Comparison of ENCODE assay signal across 17 mouse cellular contexts in the genomic region with DNA sequence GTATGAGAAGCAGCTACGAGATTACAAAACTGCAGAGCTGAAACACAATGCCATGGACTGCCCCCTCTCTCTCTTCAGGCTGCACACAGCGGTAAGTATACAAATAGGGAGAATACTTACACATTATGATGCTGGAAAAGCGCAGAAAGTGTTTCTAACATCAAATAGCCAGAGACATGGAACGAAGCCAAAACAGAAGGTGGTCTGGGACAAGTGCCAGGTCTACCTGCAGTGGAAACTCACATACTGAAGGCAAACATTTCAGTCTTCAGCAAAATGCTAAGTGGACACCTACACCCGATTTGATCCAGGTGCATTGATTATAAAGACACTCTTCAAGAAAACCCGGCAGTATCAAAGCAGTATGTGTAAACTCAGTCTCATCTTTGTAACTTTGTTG.
DNase-seq lines count a peak whose midpoint lies in the region; ATAC-seq and TF ChIP-seq lines count a peak whose summit lies in the region.
"Had no signal": no experiment of that assay in that cellular context is flagged by ENCODE, and none has a peak within 500 bp of the region (broad histone marks: within the 10 kb centered on the region; RNA-seq: fewer than 3 reads in every experiment).

No protein-coding gene starts in this region.

- no peak overlapping the region for H3K9ac ChIP-seq in embryonic facial prominence, embryonic 14.5 days (ENCODE audit: low read depth, low read length)
- H3K9ac ChIP-seq in midbrain, postnatal 0 days (replicated peaks; ENCODE audit: low read length, poor library complexity, severe bottlenecking), result no peak overlapping the region
- no peak overlapping the region for H3K9ac ChIP-seq in midbrain, embryonic 11.5 days (ENCODE audit: low read length)
- H3K9ac ChIP-seq in neural tube, embryonic 15.5 days (replicated peaks), result no peak overlapping the region
- H3K9ac ChIP-seq in midbrain, embryonic 16.5 days (ENCODE audit: low read depth, low read length), result no peak overlapping the region
- H3K9ac ChIP-seq: heart, embryonic 13.5 days; limb, embryonic 12.5 days had no signal

- peak; percentile 33 for DNase-seq in embryonic facial prominence, embryonic 14.5 days (ENCODE audit: low spot score)
- DNase-seq in embryonic facial prominence, embryonic 10.5 days (ENCODE audit: low spot score), result no peak
- DNase-seq in midbrain, postnatal 0 days (ENCODE audit: low spot score), result peak; percentile 38
- no peak for DNase-seq in midbrain, embryonic 11.5 days (ENCODE audit: low spot score, missing footprints)
- DNase-seq in lung, adult 2 months, result peak; percentile 21
- no peak for DNase-seq in urinary bladder, postnatal 14 days (ENCODE audit: low spot score)
- DNase-seq: adrenal gland, postnatal 10 days; B cell, adult 2 months; gastrocnemius, postnatal 36 days; right cerebral cortex, postnatal 14 days; thymus, adult 2 months had no signal

- H3K9me3 ChIP-seq in embryonic facial prominence, embryonic 14.5 days (ENCODE audit: control insufficient read depth, low read length), result no peaks in the 10 kb centered on the region
- no peaks in the 10 kb centered on the region for H3K9me3 ChIP-seq in embryonic facial prominence, embryonic 10.5 days
- no peaks in the 10 kb centered on the region for H3K9me3 ChIP-seq in midbrain, postnatal 0 days (ENCODE audit: low read length)
- no peaks in the 10 kb centered on the region for H3K9me3 ChIP-seq in midbrain, embryonic 11.5 days (ENCODE audit: control insufficient read depth, low read length)
- no peaks in the 10 kb centered on the region for H3K9me3 ChIP-seq in neural tube, embryonic 15.5 days (replicated peaks)
- no peaks in the 10 kb centered on the region for H3K9me3 ChIP-seq in midbrain, embryonic 16.5 days (replicated peaks; ENCODE audit: control insufficient read depth, low read length, poor library complexity, severe bottlenecking)
- H3K9me3 ChIP-seq: heart, embryonic 13.5 days; hindbrain, embryonic 10.5 days; limb, embryonic 12.5 days had no signal

- H3K27me3 ChIP-seq in embryonic facial prominence, embryonic 14.5 days (replicated peaks; ENCODE audit: control insufficient read depth, insufficient read depth, low read length), result no peaks in the 10 kb centered on the region
- H3K27me3 ChIP-seq in embryonic facial prominence, embryonic 10.5 days (replicated peaks; ENCODE audit: low read depth, poor library complexity, severe bottlenecking), result no peaks in the 10 kb centered on the region
- no peaks in the 10 kb centered on the region for H3K27me3 ChIP-seq in midbrain, postnatal 0 days (ENCODE audit: insufficient read depth, low read length)
- H3K27me3 ChIP-seq in midbrain, embryonic 11.5 days (ENCODE audit: control insufficient read depth, insufficient read depth, low read length), result no peaks in the 10 kb centered on the region
- H3K27me3 ChIP-seq in neural tube, embryonic 15.5 days (replicated peaks), result no peaks in the 10 kb centered on the region
- no peaks in the 10 kb centered on the region for H3K27me3 ChIP-seq in midbrain, embryonic 16.5 days (ENCODE audit: control insufficient read depth, insufficient read depth, low read depth, low read length)
- H3K27me3 ChIP-seq: heart, embryonic 13.5 days; limb, embryonic 12.5 days had no signal

- H3K27ac ChIP-seq in embryonic facial prominence, embryonic 14.5 days (replicated peaks; ENCODE audit: low read depth, low read length), result no peak overlapping the region
- no peak overlapping the region for H3K27ac ChIP-seq in embryonic facial prominence, embryonic 10.5 days (replicated peaks)
- no peak overlapping the region for H3K27ac ChIP-seq in midbrain, postnatal 0 days (ENCODE audit: low read depth, low read length)
- no peak overlapping the region for H3K27ac ChIP-seq in midbrain, embryonic 11.5 days (ENCODE audit: low read depth, low read length)
- 0 out of 2 replicates have a peak overlapping the region, but pooled peaks have one; percentile 23 for H3K27ac ChIP-seq in neural tube, embryonic 15.5 days (replicated peaks)
- no peak overlapping the region for H3K27ac ChIP-seq in midbrain, embryonic 16.5 days (ENCODE audit: low read length)
- H3K27ac ChIP-seq: hindbrain, embryonic 10.5 days; kidney, postnatal 0 days; limb, embryonic 12.5 days had no signal

- no peak for TF ChIP-seq CTCF in midbrain, postnatal 0 days (IDR thresholded peaks at IDR 0.05)
- no peak for TF ChIP-seq CTCF in lung, adult 2 months (IDR thresholded peaks at IDR 0.05; ENCODE audit: insufficient read depth, low read length)

- no peak overlapping the region for H3K4me3 ChIP-seq in embryonic facial prominence, embryonic 14.5 days (ENCODE audit: low read depth, low read length)
- H3K4me3 ChIP-seq in embryonic facial prominence, embryonic 10.5 days, result no peak overlapping the region
- H3K4me3 ChIP-seq in midbrain, postnatal 0 days (ENCODE audit: low read depth, low read length), result no peak overlapping the region
- H3K4me3 ChIP-seq in midbrain, embryonic 11.5 days (ENCODE audit: low read depth, low read length), result no peak overlapping the region
- H3K4me3 ChIP-seq in lung, adult 2 months (replicated peaks; ENCODE audit: extremely low read depth, low read depth, low read length), result no peak overlapping the region
- no peak overlapping the region for H3K4me3 ChIP-seq in neural tube, embryonic 15.5 days (replicated peaks)
- H3K4me3 ChIP-seq in midbrain, embryonic 16.5 days (ENCODE audit: low read depth, low read length), result no peak overlapping the region
- H3K4me3 ChIP-seq: heart, embryonic 13.5 days; hindbrain, embryonic 10.5 days; limb, embryonic 12.5 days had no signal

- WGBS in embryonic facial prominence, embryonic 14.5 days, result 64% methylated on average over 6 of the region's 6 CpGs
- 94% methylated on average over 6 of the region's 6 CpGs for WGBS in embryonic facial prominence, embryonic 10.5 days
- 74% methylated on average over 6 of the region's 6 CpGs for WGBS in midbrain, postnatal 0 days
- 90% methylated on average over 6 of the region's 6 CpGs for WGBS in midbrain, embryonic 11.5 days
- 72% methylated on average over 6 of the region's 6 CpGs for whole genome bisulfite sequencing in lung, adult 2 months
- WGBS in neural tube, embryonic 15.5 days, result 70% methylated on average over 6 of the region's 6 CpGs
- WGBS in midbrain, embryonic 16.5 days, result 77% methylated on average over 6 of the region's 6 CpGs

- H3K4me2 ChIP-seq in embryonic facial prominence, embryonic 14.5 days (ENCODE audit: low read depth, low read length), result no peak overlapping the region
- H3K4me2 ChIP-seq in midbrain, postnatal 0 days (ENCODE audit: low read depth, low read length, poor library complexity, severe bottlenecking), result no peak overlapping the region
- no peak overlapping the region for H3K4me2 ChIP-seq in midbrain, embryonic 11.5 days
- H3K4me2 ChIP-seq in neural tube, embryonic 15.5 days, result no peak overlapping the region
- no peak overlapping the region for H3K4me2 ChIP-seq in midbrain, embryonic 16.5 days (ENCODE audit: low read length)
- H3K4me2 ChIP-seq: heart, embryonic 13.5 days; limb, embryonic 12.5 days had no signal

- no peak for TF ChIP-seq POLR2A in lung, adult 2 months (IDR thresholded peaks at IDR 0.05; ENCODE audit: borderline replicate concordance, extremely low read depth, low read depth, low read length)

- 0 out of 2 replicates have a peak, but pooled peaks cover 4% of the 10 kb centered on the region for H3K4me1 ChIP-seq in embryonic facial prominence, embryonic 14.5 days (ENCODE audit: control insufficient read depth, insufficient read depth, low read length)
- H3K4me1 ChIP-seq in embryonic facial prominence, embryonic 10.5 days, result no peaks in the 10 kb centered on the region
- H3K4me1 ChIP-seq in midbrain, postnatal 0 days (ENCODE audit: insufficient read depth, low read length), result peaks cover 6% of the 10 kb centered on the region; the same call in 1 of the 2 replicates
- H3K4me1 ChIP-seq in midbrain, embryonic 11.5 days (ENCODE audit: control insufficient read depth, insufficient read depth, low read length), result no peaks in the 10 kb centered on the region
- no peaks in the 10 kb centered on the region for H3K4me1 ChIP-seq in lung, adult 2 months (ENCODE audit: control insufficient read depth, insufficient read depth, low read length)
- peaks cover 22% of the 10 kb centered on the region for H3K4me1 ChIP-seq in neural tube, embryonic 15.5 days
- 0 out of 2 replicates have a peak, but pooled peaks cover 2% of the 10 kb centered on the region for H3K4me1 ChIP-seq in midbrain, embryonic 16.5 days (ENCODE audit: control insufficient read depth, insufficient read depth, low read length)
- H3K4me1 ChIP-seq: hindbrain, embryonic 10.5 days; limb, embryonic 12.5 days had no signal

- no peaks in the 10 kb centered on the region for H3K36me3 ChIP-seq in embryonic facial prominence, embryonic 14.5 days (ENCODE audit: control insufficient read depth, insufficient read depth, low read length)
- peaks cover 3% of the 10 kb centered on the region; the same call in 1 of the 2 replicates for H3K36me3 ChIP-seq in embryonic facial prominence, embryonic 10.5 days (replicated peaks)
- H3K36me3 ChIP-seq in midbrain, postnatal 0 days (ENCODE audit: insufficient read depth, low read length), result 0 out of 2 replicates have a peak, but pooled peaks cover 5% of the 10 kb centered on the region
- H3K36me3 ChIP-seq in midbrain, embryonic 11.5 days (ENCODE audit: control insufficient read depth, insufficient read depth, low read length), result no peaks in the 10 kb centered on the region
- no peaks in the 10 kb centered on the region for H3K36me3 ChIP-seq in neural tube, embryonic 15.5 days
- no peaks in the 10 kb centered on the region for H3K36me3 ChIP-seq in midbrain, embryonic 16.5 days (ENCODE audit: control insufficient read depth, insufficient read depth, low read length)
- H3K36me3 ChIP-seq: limb, embryonic 12.5 days had no signal

- no peak for ATAC-seq in embryonic facial prominence, embryonic 14.5 days (ENCODE audit: low read depth)
- no peak for ATAC-seq in midbrain, postnatal 0 days (ENCODE audit: low FRiP score)
- ATAC-seq in midbrain, embryonic 11.5 days (ENCODE audit: low FRiP score), result no peak
- no peak for ATAC-seq in neural tube, embryonic 15.5 days (ENCODE audit: low FRiP score)
- no peak for ATAC-seq in midbrain, embryonic 16.5 days

Comparison
In these comparisons a context has a peak if more than half of its experiments do, and no peak if none do; other contexts are left out.
1. DNase-seq: peak in embryonic facial prominence, embryonic 14.5 days (single experiment), midbrain, postnatal 0 days (single experiment) and lung, adult 2 months (single experiment); none in embryonic facial prominence, embryonic 10.5 days (single experiment), midbrain, embryonic 11.5 days (single experiment) and urinary bladder, postnatal 14 days (single experiment).